Mouse (Mus musculus) frontal cortex, postnatal 36 days (tissue): ENCODE results near the gene Olfr1368.

Experiments used
- DNase-seq, 2 experiments: peaks; one replicate each; pipeline ENCODE4 v3.0.0; 2022; ENCODE audit warnings: low spot score in 2 of 2

Olfr1368 gene

GRCm38 (mm10) chr13:21145767-21146166, at the start of gene Olfr1368:
TSS of gene Olfr1368 (minus strand) at chr13:21145867.
- no peak for DNase-seq

GRCm38 (mm10) chr13:21185521-21185920, 39.9 kb upstream of the Olfr1368 start:
- no peak for DNase-seq

GRCm38 (mm10) chr13:21183661-21184060, 38.0 kb upstream of the Olfr1368 start:
- no peak for DNase-seq

- no peak for DNase-seq
Observed at GRCm38 (mm10) chr13:21183066-21183465, 37.4 kb upstream of the Olfr1368 start.

- no peak for DNase-seq
Observed at GRCm38 (mm10) chr13:21181996-21182395, 36.3 kb upstream of the Olfr1368 start.

- DNase-seq: peak in 1 of 2 experiments; percentile 26
Observed at GRCm38 (mm10) chr13:21180551-21181530, 35.2 kb upstream of the Olfr1368 start.

GRCm38 (mm10) chr13:21179724-21180550, 34.3 kb upstream of the Olfr1368 start:
- DNase-seq: peak; percentile 90 to 92

GRCm38 (mm10) chr13:21179367-21179723, 33.7 kb upstream of the Olfr1368 start, which contains the start of gene Trim27:
TSS of gene Trim27 (plus strand) at chr13:21179445.
- DNase-seq: no peak

- no peak for DNase-seq
Observed at GRCm38 (mm10) chr13:21178364-21178763, 32.7 kb upstream of the Olfr1368 start.

- no peak for DNase-seq
Observed at GRCm38 (mm10) chr13:21177657-21178056, 32.0 kb upstream of the Olfr1368 start.

- DNase-seq: no peak
Observed at GRCm38 (mm10) chr13:21176733-21177132, 31.1 kb upstream of the Olfr1368 start.

GRCm38 (mm10) chr13:21173072-21173471, 27.4 kb upstream of the Olfr1368 start:
- DNase-seq: peak; percentile 72 to 77

- DNase-seq: peak; percentile 74 to 80
Observed at GRCm38 (mm10) chr13:21172241-21173027, 26.8 kb upstream of the Olfr1368 start.

GRCm38 (mm10) chr13:21171600-21172150, 26.0 kb upstream of the Olfr1368 start:
- peak; percentile 20 to 46 for DNase-seq

GRCm38 (mm10) chr13:21171156-21171530, 25.5 kb upstream of the Olfr1368 start:
- peak in 1 of 2 experiments; percentile 9 for DNase-seq

GRCm38 (mm10) chr13:21170431-21171155, 24.9 kb upstream of the Olfr1368 start:
- no peak for DNase-seq

- peak; percentile 82 to 86 for DNase-seq
Observed at GRCm38 (mm10) chr13:21169657-21170430, 24.2 kb upstream of the Olfr1368 start.

GRCm38 (mm10) chr13:21169121-21169656, 23.5 kb upstream of the Olfr1368 start:
- DNase-seq: peak in 1 of 2 experiments; percentile 11

GRCm38 (mm10) chr13:21168371-21169011, 22.8 kb upstream of the Olfr1368 start:
- peak; percentile 44 to 49 for DNase-seq
